Mouse (Mus musculus): ENCODE results near the gene Mtg2. TPM values are rescaled to one million over a fixed set of nuclear protein-coding genes. Genes with fewer than 3 reads are reported as not detected.

The Mtg2 gene
- polyA plus RNA-seq, 1 experiment = not detected

GRCm38 (mm10) chr2:180108285-180108684 is 37.9 kb downstream of the Mtg2 start:
- WGBS = 73% methylated on average over 6 of the region's 6 CpGs
- Histone ChIP-seq H3K27ac (ENCODE audit: insufficient read depth, low read depth, low read length) (no peak overlapping the region), H3K4me3 (ENCODE audit: insufficient read depth, low read depth, low read length) (no peak overlapping the region), H3K4me1 (ENCODE audit: control insufficient read depth, insufficient read depth, low read length) (peaks cover 27% of the 10 kb centered on the region)
- no peak for TF ChIP-seq POLR2A (IDR thresholded peaks at IDR 0.05; ENCODE audit: insufficient read depth, low read depth, low read length)
- TF ChIP-seq CTCF (IDR thresholded peaks at IDR 0.05; ENCODE audit: insufficient read depth, low read depth, low read length) = no peak

DNA sequence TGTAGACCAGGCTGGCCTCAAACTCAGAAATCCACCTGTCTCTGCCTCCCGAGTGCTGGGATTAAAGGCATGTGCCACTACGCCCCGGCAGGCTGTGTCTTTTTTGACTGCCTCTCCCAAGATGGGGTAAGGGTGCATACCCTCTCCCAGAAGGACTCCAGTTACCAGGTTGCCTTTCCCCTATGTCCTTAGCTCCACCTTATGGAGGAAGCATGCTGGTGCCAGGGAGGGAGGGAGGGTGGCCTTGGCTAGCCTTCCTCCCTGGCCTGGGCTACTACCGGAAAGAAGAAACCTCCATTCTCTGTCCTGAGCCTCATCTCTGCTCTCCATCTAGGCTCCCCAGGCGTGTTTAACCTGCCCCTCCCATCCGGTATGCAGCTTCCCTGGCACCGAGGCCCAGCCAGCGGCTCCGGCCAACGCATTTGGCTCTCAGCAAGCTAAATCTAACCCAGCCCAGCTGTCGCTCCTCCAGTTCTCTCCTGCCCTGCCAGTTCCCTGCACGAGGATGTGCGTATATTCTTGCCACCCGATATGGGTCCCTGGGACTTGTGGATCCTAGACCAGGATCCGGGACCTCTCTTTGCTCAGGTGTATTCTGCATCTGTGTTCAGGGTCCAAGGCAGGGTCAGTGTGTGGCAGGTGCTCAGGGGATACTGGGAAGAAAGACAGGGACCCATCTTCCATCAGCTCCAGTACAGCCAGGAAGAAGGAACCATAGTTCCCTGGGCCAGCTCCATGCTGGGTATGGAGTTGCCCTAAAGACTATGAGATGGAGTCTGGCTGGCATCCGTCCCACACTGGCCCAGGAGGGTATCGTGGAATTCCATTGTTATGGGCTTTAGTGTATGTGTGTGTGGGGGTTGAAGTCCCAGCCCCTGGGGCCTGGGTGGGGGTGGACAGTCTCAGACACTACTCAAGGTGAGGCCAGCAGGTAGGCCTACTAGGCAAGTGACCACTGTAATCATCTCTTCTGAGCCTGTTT is 43.8 kb downstream of the Mtg2 start:
- no peak overlapping the region for H3K27ac ChIP-seq (ENCODE audit: insufficient read depth, low read depth, low read length)

DNA sequence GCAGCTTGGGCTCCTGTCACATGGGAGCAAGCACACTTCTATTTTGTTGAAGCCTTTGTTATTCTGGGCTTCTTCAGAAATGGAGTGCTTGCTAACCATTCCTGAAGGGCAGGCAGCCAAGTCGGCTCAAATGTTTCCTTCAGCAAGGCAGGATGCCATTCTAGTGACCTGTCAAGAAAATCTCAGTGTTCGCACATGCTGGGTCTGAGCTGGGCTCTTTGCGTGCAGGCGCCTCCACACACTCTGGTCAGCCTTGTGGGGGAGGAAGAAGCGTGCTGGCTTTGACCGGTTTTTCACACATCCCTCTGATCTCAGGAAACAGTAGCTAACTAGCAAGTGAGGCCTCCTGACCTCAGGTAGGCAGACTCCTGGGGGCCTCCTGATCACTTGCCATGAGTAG is 44.9 kb downstream of the Mtg2 start:
- Histone ChIP-seq H3K27ac (ENCODE audit: insufficient read depth, low read depth, low read length) (no peak overlapping the region), H3K4me1 (ENCODE audit: control insufficient read depth, insufficient read depth, low read length) (peaks cover 43% of the 10 kb centered on the region), H3K4me3 (ENCODE audit: insufficient read depth, low read depth, low read length) (no peak overlapping the region)
- TF ChIP-seq POLR2A (IDR thresholded peaks at IDR 0.05; ENCODE audit: insufficient read depth, low read depth, low read length) = no peak
- no peak for TF ChIP-seq CTCF (IDR thresholded peaks at IDR 0.05; ENCODE audit: insufficient read depth, low read depth, low read length)
- 57% methylated on average over 6 of the region's 6 CpGs for WGBS

More for the DNA sequence above, 43.8 kb downstream of the Mtg2 start:
- H3K4me1 ChIP-seq (ENCODE audit: control insufficient read depth, insufficient read depth, low read length) = peaks cover 40% of the 10 kb centered on the region
- no peak overlapping the region for H3K4me3 ChIP-seq (ENCODE audit: insufficient read depth, low read depth, low read length)
- TF ChIP-seq CTCF (IDR thresholded peaks at IDR 0.05; ENCODE audit: insufficient read depth, low read depth, low read length) (no peak), POLR2A (IDR thresholded peaks at IDR 0.05; ENCODE audit: insufficient read depth, low read depth, low read length) (no peak)
- WGBS = 50% methylated on average over 17 of the region's 17 CpGs

DNA sequence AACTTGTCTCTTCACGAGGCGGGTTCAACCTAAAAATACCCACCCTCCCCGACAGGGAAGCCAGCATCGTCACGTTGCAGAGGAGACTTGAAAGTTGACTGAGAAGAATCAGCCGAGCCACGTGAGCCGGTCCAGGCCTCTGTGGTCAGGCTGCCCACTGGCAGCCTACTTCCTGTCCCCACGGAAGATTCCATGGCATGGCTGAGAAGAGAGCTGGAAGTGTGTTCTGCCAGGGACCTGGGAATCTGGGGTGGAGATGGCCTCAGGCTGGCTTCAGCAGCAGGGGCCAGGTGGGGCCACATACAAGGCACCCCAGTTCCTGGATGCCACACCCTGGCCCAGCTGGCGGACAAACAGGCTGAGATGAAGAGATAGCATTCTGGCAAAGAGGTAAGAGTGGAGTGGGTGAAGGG is 45.7 kb downstream of the Mtg2 start:
- Histone ChIP-seq H3K27ac (ENCODE audit: insufficient read depth, low read depth, low read length) (no peak overlapping the region), H3K4me3 (ENCODE audit: insufficient read depth, low read depth, low read length) (no peak overlapping the region), H3K4me1 (ENCODE audit: control insufficient read depth, insufficient read depth, low read length) (peaks cover 43% of the 10 kb centered on the region)
- TF ChIP-seq CTCF (IDR thresholded peaks at IDR 0.05; ENCODE audit: insufficient read depth, low read depth, low read length) = no peak
- TF ChIP-seq POLR2A (IDR thresholded peaks at IDR 0.05; ENCODE audit: insufficient read depth, low read depth, low read length) = no peak
- WGBS = 57% methylated on average over 10 of the region's 10 CpGs

DNA sequence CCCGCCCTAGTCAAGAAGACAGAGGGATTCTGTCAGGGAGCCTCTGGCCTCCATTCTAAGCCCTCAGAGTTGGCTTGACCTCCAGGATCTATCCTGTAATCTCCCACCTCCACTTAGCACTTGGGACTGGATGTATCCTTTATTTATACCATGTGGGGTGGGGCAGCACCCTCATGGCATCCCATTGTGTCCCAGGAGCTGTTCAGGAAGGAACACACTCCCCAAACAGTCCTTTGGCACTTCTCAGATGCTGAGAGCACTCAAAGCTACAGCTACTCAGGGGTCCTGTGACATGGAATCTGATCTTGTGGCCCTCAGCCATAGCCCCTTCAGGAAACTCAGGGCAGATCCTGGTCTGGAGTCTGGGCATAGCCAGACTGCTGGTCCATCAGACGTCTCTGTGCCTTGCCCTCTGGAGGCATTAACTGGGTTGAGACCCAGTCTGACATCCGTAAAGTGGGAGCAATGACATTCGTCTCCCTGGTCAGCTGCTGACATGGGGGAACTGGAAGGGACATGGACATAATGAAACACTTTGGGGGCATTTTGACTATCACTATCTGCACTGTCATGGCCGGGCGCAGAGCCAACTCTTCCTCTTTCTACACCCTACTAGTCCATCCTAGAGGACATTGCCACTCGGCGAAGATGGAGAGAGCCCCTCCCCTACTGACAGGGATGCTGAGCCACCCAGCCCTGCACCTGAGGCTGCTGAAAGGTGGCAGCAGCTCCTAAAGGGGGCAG is 46.5 kb downstream of the Mtg2 start:
- 79% methylated on average over 8 of the region's 8 CpGs for WGBS
- TF ChIP-seq POLR2A (IDR thresholded peaks at IDR 0.05; ENCODE audit: insufficient read depth, low read depth, low read length) = no peak
- TF ChIP-seq CTCF (IDR thresholded peaks at IDR 0.05; ENCODE audit: insufficient read depth, low read depth, low read length) = no peak
- no peak overlapping the region for H3K27ac ChIP-seq (ENCODE audit: insufficient read depth, low read depth, low read length)

GRCm38 (mm10) chr2:180117485-180118194 is 47.3 kb downstream of the Mtg2 start:
- 12% methylated on average over 13 of the region's 13 CpGs for WGBS
- H3K27ac ChIP-seq (ENCODE audit: insufficient read depth, low read depth, low read length) = no peak overlapping the region
- peak overlapping the region; percentile 16; the same call in 1 of the 2 replicates for H3K4me3 ChIP-seq (ENCODE audit: insufficient read depth, low read depth, low read length)
- H3K4me1 ChIP-seq (ENCODE audit: control insufficient read depth, insufficient read depth, low read length) = peaks cover 43% of the 10 kb centered on the region
- TF ChIP-seq POLR2A (IDR thresholded peaks at IDR 0.05; ENCODE audit: insufficient read depth, low read depth, low read length) (0 out of 2 replicates have a peak, but pooled peaks have one; percentile 17), CTCF (IDR thresholded peaks at IDR 0.05; ENCODE audit: insufficient read depth, low read depth, low read length) (no peak)

More for the DNA sequence above, 46.5 kb downstream of the Mtg2 start:
- Histone ChIP-seq H3K4me1 (ENCODE audit: control insufficient read depth, insufficient read depth, low read length) (peaks cover 43% of the 10 kb centered on the region), H3K4me3 (ENCODE audit: insufficient read depth, low read depth, low read length) (no peak overlapping the region)

GRCm38 (mm10) chr2:180118661-180119438 is 48.5 kb downstream of the Mtg2 start, which contains the start of gene Osbpl2:
Osbpl2 (plus strand) TSS chr2:180119306.
- WGBS = 1% methylated on average over 52 of the region's 55 CpGs
- TF ChIP-seq POLR2A (IDR thresholded peaks at IDR 0.05; ENCODE audit: insufficient read depth, low read depth, low read length) = peak; percentile 25; the same call in 1 of the 2 replicates
- TF ChIP-seq CTCF (IDR thresholded peaks at IDR 0.05; ENCODE audit: insufficient read depth, low read depth, low read length) = no peak
- H3K4me1 ChIP-seq (ENCODE audit: control insufficient read depth, insufficient read depth, low read length) = peaks cover 42% of the 10 kb centered on the region

More at GRCm38 (mm10) chr2:180118661-180119438, 48.5 kb downstream of the Mtg2 start, which contains the start of gene Osbpl2:
- peak within 1 kb of the TSS; percentile 68 for H3K27ac ChIP-seq (ENCODE audit: insufficient read depth, low read depth, low read length)
- H3K4me3 ChIP-seq (ENCODE audit: insufficient read depth, low read depth, low read length) = peak within 1 kb of the TSS; percentile 94
